Mouse (Mus musculus) B cell, adult 2 months (primary cell): ENCODE results near the gene Vmn1r139.
"Not testable (repeated sequence)": the region's sequence is repeated elsewhere in the genome, so short reads cannot be mapped to it uniquely, and the experiment has no call there.

Source experiments
- DNase-seq, 2 experiments: peaks; one replicate each; pipeline ENCODE4 v3.0.0; 2022

The Vmn1r139 gene

GRCm38 (mm10) chr7:22068757-22069156 lies at the start of gene Vmn1r139:
TSS of gene Vmn1r139 (plus strand) at chr7:22069057.
- DNase-seq: not testable (repeated sequence)

DNA sequence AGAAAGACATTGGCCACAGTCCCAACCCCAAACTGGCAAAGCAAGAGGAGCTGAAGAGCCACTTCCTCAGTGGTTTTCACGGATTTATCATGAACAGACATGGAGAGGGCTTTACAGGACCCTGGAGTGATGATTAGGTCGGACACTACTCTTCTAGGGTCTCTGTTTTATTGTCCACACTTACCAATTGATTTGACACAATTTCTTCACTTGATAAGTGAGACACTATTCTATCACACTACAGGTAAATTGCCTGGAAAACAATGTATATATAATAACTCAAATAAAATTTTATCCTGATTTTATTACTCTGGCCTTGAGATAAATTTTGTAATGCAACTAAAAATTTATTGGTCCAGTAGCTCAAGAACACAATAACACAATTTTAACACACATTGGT lies 40.1 kb upstream of the Vmn1r139 start, which contains the start of gene Vmn1r138:
Gene Vmn1r138, minus strand, starts transcription at position 101 of the 400 bp plus-strand sequence.
- DNase-seq: not testable (repeated sequence)

DNA sequence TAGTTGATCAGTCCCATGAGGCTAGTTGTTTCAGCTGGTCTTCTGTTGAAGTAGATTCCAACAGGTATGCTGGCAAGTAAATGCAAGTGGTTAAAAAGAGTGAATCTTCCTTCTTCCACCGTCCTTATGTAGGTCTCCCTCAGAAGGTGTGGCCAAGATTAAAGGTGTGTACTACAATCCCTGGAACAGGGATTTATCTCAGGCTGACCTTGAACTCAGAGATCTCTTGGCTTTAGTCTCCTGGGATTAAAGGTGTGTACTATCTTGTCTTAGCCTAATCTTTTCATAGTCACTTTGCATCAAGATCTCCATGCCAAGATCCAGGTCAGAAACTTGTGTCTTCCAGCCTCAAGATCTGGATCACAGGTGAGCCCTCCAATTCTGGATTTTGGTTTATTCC lies 12.7 kb upstream of the Vmn1r139 start, which contains the start of gene Gm6176:
Gene Gm6176, minus strand, starts transcription at position 101 of the 400 bp plus-strand sequence.
- not testable (repeated sequence) for DNase-seq

- DNase-seq: not testable (repeated sequence)
Measured at GRCm38 (mm10) chr7:22118145-22118544, 49.3 kb downstream of the Vmn1r139 start, which contains the start of gene Gm16451. TSS of gene Gm16451 (minus strand) at chr7:22118245.

DNA sequence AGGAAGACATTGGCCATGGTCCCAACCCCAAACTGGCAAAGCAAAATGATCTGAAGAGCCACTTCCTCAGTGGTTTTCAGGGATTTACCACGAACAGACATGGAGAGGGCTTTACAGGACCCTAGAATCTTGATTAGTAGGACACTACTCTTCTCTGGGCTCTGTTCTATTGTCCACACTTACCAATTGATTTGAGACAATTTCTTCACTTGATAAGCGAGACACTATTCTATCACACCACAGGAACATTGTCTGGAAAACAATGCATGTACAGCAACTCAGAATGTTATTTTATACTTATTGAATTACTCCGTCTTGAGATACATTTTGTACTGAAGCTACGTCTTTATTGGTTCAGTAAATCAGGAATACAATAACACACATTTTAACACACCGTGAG lies 65.8 kb downstream of the Vmn1r139 start, which contains the start of gene Gm10666:
Gene Gm10666, minus strand, starts transcription at position 101 of the 400 bp plus-strand sequence.
- not testable (repeated sequence) for DNase-seq
